Mouse (Mus musculus): ENCODE measurements around the gene 1700061G19Rik. TPM values are rescaled to one million over a fixed set of nuclear protein-coding genes. Genes with fewer than 3 reads are reported as not detected.

Gene 1700061G19Rik
- total RNA-seq, 2 experiments from 2014 or later = not detected

GRCm38 (mm10) chr17:56848785-56849184 lies 26.5 kb upstream of the 1700061G19Rik start:
- DNase-seq (ENCODE audit: extremely low spot score in 1 of 2, low spot score in 2 of 2) = no peak
- TF ChIP-seq CTCF (IDR thresholded peaks at IDR 0.05) = no peak
- H3K27ac ChIP-seq = no peak overlapping the region
- no peak overlapping the region for H3K4me3 ChIP-seq
- intact Hi-C loops (cut with DNase I) = no loop called here

DNA sequence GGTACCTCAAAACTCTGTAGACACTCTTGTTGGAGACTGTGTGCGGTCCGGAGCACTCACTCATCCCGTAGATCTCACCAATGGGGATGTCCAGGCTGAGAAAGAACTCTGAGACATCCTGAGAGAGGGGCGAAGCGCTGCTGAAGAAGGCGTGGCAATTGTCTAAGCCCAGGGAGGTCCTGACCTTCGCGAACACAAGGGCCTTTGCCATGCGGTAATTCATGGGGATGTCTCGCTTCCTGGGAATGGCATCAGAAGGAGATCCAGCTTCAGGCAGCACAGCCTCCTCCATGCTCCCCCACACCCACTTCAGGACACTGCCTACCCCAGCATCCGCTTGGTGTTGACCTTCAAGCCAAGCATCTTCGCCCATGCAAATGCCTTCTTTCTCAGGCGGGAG lies 25.6 kb upstream of the 1700061G19Rik start:
- TF ChIP-seq CTCF (IDR thresholded peaks at IDR 0.05) = no peak
- DNase-seq (ENCODE audit: extremely low spot score in 1 of 2, low spot score in 2 of 2) = no peak
- H3K27ac ChIP-seq = no peak overlapping the region
- intact Hi-C loops (cut with DNase I) = no loop called here
- no peak overlapping the region for H3K4me3 ChIP-seq

DNA sequence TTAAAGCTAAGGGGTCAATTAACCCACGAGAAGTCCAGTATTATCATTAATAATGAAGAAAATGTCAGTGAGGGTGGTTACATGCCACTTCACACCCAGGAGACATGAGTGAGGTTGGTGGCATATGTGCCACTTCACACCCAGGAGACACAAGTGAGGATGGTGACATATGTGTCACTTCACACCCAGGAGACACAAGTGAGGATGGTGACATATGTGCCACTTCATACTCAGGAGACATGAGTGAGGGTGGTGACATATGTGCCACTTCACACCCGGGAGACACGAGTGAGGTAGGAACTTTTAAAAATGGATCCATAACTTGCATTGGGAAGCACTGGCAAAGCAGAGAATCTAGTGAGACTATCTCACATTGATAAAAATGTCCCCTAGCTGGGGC lies 24.1 kb upstream of the 1700061G19Rik start:
- no peak for DNase-seq (ENCODE audit: extremely low spot score in 1 of 2, low spot score in 2 of 2)
- Histone ChIP-seq H3K4me3 (no peak overlapping the region), H3K27ac (no peak overlapping the region)
- intact Hi-C loops (cut with DNase I) = no loop called here
- TF ChIP-seq CTCF (IDR thresholded peaks at IDR 0.05) = no peak

DNA sequence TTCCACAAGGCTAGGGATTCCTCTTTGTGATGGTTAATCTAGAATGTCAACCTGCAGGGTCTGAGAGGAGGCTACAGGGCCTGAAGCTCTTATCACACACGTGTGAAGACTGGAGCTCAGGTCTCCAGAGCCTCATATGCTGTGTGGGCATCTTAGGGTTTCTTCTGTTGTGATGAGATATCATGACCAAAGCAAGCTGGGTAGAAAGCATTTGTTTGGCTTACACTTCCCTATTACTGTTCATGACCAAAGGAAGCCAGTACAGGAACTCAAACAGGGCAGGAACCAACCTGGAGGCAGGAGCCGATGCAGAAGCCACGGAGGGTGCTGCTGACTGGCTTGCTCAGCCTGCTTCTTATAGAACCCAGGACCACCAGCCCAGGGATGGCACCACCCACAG lies 19.9 kb upstream of the 1700061G19Rik start:
- no peak for TF ChIP-seq CTCF (IDR thresholded peaks at IDR 0.05)
- Histone ChIP-seq H3K27ac (no peak overlapping the region), H3K4me3 (no peak overlapping the region)
- intact Hi-C loops (cut with DNase I) = no loop called here
- DNase-seq (ENCODE audit: extremely low spot score in 1 of 2, low spot score in 2 of 2) = no peak

DNA sequence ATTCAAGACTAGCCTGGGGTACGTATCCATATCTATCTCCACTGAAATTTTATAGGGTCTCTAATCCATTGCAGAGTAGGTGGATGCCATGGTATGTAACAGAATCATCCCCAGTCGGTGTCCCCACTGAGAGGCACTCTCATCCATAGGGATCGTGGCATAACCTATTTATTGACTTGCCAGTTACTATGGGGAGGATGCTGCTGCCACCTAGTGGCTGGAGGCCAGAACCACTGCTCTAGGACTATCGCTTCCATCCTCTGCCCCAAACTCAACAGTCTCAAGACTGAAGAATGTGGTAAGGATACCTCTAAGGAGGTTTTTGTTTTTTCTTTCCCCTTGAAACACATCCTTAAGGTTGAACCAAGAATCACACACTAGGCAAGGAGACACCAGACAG lies 17.1 kb upstream of the 1700061G19Rik start:
- intact Hi-C loops (cut with DNase I) = loop anchor here (1.0 kb wide), 1 partner anchor 50 kb away; no protein-coding TSS in a partner anchor
- peak; percentile 24 to 32 for DNase-seq (ENCODE audit: extremely low spot score in 1 of 2, low spot score in 2 of 2)
- no peak overlapping the region for H3K4me3 ChIP-seq

DNA sequence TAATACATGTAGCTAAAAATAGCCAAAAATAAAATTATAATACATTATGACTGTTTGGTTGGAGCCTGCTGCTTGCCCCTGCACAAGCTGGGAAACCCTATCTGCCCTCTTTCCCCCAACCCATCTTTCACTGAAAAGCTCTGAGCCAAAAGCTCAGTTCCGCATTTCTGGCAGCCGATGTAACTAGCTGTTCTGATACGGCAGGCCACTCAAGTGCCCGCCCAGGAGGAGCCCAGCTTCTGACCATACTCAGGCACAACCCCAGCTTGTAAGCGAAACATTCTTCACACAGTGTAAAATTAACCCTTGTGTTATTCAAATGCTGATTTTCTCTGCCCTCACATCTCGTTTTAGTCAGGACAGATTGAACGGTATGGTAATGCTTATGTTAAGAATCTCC lies 16.4 kb upstream of the 1700061G19Rik start:
- DNase-seq (ENCODE audit: extremely low spot score in 1 of 2, low spot score in 2 of 2) = no peak
- TF ChIP-seq CTCF (IDR thresholded peaks at IDR 0.05) = no peak

More for the DNA sequence above, 17.1 kb upstream of the 1700061G19Rik start:
- peak; percentile 84 for TF ChIP-seq CTCF (IDR thresholded peaks at IDR 0.05)
- no peak overlapping the region for H3K27ac ChIP-seq

GRCm38 (mm10) chr17:56861197-56861596 lies 14.1 kb upstream of the 1700061G19Rik start:
- no peak for DNase-seq (ENCODE audit: extremely low spot score in 1 of 2, low spot score in 2 of 2)
- H3K27ac ChIP-seq = no peak overlapping the region
- TF ChIP-seq CTCF (IDR thresholded peaks at IDR 0.05) = no peak
- intact Hi-C loops (cut with DNase I) = no loop called here
- no peak overlapping the region for H3K4me3 ChIP-seq

More for the DNA sequence above, 16.4 kb upstream of the 1700061G19Rik start:
- Histone ChIP-seq H3K27ac (no peak overlapping the region), H3K4me3 (no peak overlapping the region)
- intact Hi-C loops (cut with DNase I) = loop anchor here (1.0 kb wide), 1 partner anchor 51 kb away; no protein-coding TSS in a partner anchor

DNA sequence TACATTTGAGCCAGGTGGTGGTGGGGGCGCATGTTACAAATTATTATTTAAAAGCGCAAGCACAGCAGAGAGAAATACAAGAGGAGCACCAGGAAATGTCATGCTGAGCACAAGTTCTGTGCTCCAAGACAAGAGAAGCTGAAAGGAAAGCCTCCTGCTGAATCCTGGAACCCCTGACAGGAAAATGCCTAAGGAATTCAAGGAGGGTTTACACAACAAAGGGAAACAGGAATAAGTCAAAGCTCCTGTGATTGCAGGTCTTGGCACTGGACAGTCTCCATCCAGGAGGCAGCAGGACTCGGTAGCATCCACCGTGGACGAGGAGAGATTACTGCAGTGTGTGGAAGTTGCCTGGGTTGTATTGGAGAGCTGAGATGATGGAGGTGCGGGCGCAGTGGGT lies 9.2 kb upstream of the 1700061G19Rik start:
- TF ChIP-seq CTCF (IDR thresholded peaks at IDR 0.05) = no peak
- H3K4me3 ChIP-seq = no peak overlapping the region
- no peak overlapping the region for H3K27ac ChIP-seq
- intact Hi-C loops (cut with DNase I) = no loop called here
- no peak for DNase-seq (ENCODE audit: extremely low spot score in 1 of 2, low spot score in 2 of 2)

GRCm38 (mm10) chr17:56869481-56869977 lies 5.7 kb upstream of the 1700061G19Rik start:
- H3K4me3 ChIP-seq = no peak overlapping the region
- no peak overlapping the region for H3K27ac ChIP-seq
- TF ChIP-seq CTCF (IDR thresholded peaks at IDR 0.05) = no peak
- intact Hi-C loops (cut with DNase I) = no loop called here
- no peak for DNase-seq (ENCODE audit: extremely low spot score in 1 of 2, low spot score in 2 of 2)

- no peak overlapping the region for H3K4me3 ChIP-seq
- TF ChIP-seq CTCF (IDR thresholded peaks at IDR 0.05) = no peak
- no peak for DNase-seq (ENCODE audit: extremely low spot score in 1 of 2, low spot score in 2 of 2)
- intact Hi-C loops (cut with DNase I) = no loop called here
- H3K27ac ChIP-seq = no peak overlapping the region
These were observed 4.9 kb upstream of the 1700061G19Rik start for GRCm38 (mm10) chr17:56870287-56870953.

- no peak for DNase-seq (ENCODE audit: extremely low spot score in 1 of 2, low spot score in 2 of 2)
- Histone ChIP-seq H3K27ac (no peak overlapping the region), H3K4me3 (no peak overlapping the region)
- TF ChIP-seq CTCF (IDR thresholded peaks at IDR 0.05) = no peak
- intact Hi-C loops (cut with DNase I) = no loop called here
These were observed 3.5 kb upstream of the 1700061G19Rik start for GRCm38 (mm10) chr17:56871767-56872166.

DNA sequence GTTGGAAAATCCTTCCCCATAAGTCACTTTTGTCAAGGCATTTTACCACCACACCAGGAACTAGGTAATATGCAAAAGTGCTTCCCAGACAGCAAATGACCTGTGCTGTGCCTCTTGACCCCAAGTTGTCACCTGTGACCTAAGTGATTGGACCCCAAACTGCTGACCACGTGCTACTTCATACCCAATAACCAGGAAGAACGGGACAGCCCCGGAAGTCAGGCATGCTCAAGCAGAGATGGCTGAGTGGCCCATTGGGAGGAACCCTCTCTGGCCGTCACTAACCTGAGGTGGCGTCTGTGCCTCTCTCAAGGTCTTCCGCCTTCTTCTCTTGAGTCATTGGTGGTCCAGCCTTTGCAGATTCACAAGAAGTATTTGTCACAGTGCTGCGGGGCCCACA lies 2.8 kb upstream of the 1700061G19Rik start:
- H3K4me3 ChIP-seq = no peak overlapping the region
- DNase-seq (ENCODE audit: extremely low spot score in 1 of 2, low spot score in 2 of 2) = no peak
- no peak for TF ChIP-seq CTCF (IDR thresholded peaks at IDR 0.05)
- intact Hi-C loops (cut with DNase I) = no loop called here
- no peak overlapping the region for H3K27ac ChIP-seq

GRCm38 (mm10) chr17:56874237-56874636 lies 1.0 kb upstream of the 1700061G19Rik start, which contains the start of gene Acsbg2:
Acsbg2 (minus strand) TSS chr17:56874447.
- no peak within 1 kb of the TSS for H3K27ac ChIP-seq
- intact Hi-C loops (cut with DNase I) = no loop called here
- no peak for TF ChIP-seq CTCF (IDR thresholded peaks at IDR 0.05)
- no peak within 1 kb of the TSS for H3K4me3 ChIP-seq
- no peak for DNase-seq (ENCODE audit: extremely low spot score in 1 of 2, low spot score in 2 of 2)

All from left cerebral cortex, adult 2 months (tissue).